9 mouse cellular contexts compared by ENCODE assay signal in the genomic region with DNA sequence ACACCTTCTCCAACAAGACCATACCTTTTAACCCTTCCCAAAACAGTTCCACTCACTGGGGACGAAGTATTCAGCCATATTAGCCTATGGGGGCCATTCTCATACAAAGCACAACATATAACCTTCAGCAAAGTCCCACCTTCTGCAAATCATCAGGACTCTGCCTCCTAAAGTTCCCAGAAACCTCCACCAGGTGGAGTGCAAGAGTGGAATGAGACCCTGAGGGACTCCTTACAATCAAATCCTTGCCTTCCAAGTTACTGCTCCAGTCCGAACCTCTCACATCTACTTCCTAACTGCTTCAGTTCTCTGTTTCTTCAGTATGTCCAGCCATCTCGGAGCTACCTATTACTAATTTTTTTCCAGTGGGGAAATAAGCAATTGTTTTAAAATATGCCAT.
A peak's percentile ranks its signal among the peaks of the same experiment; 100 is the strongest.
DNase-seq lines count a peak whose midpoint lies in the region; ATAC-seq and TF ChIP-seq lines count a peak whose summit lies in the region.
"Had no signal": no experiment of that assay in that cellular context is flagged by ENCODE, and none has a peak within 500 bp of the region (broad histone marks: within the 10 kb centered on the region; RNA-seq: fewer than 3 reads in every experiment).

No protein-coding gene starts in this region.

- intact Hi-C loops in heart, adult 2 months (cut with DNase I): loop anchor here (1.0 to 10.0 kb wide), 2 partner anchors 181 to 254 kb away; no protein-coding TSS in a partner anchor

- no peaks in the 10 kb centered on the region for H3K27me3 ChIP-seq in heart, adult 2 months (ENCODE audit: control insufficient read depth, insufficient read depth, low read length)
- H3K27me3 ChIP-seq in heart, embryonic 12.5 days (replicated peaks): no peaks in the 10 kb centered on the region
- H3K27me3 ChIP-seq in midbrain, embryonic 14.5 days (ENCODE audit: control insufficient read depth, insufficient read depth, low read length): no peaks in the 10 kb centered on the region
- H3K27me3 ChIP-seq in midbrain, embryonic 16.5 days (ENCODE audit: control insufficient read depth, insufficient read depth, low read depth, low read length): no peaks in the 10 kb centered on the region
- no peaks in the 10 kb centered on the region for H3K27me3 ChIP-seq in limb, embryonic 14.5 days (ENCODE audit: control insufficient read depth, insufficient read depth, low read length)
- H3K27me3 ChIP-seq: liver, embryonic 15.5 days had no signal

- H3K27ac ChIP-seq in heart, adult 2 months: no peak overlapping the region
- no peak overlapping the region for H3K27ac ChIP-seq in heart, embryonic 12.5 days (ENCODE audit: poor library complexity, severe bottlenecking)
- H3K27ac ChIP-seq in midbrain, embryonic 14.5 days (replicated peaks; ENCODE audit: low read depth, low read length): no peak overlapping the region
- no peak overlapping the region for H3K27ac ChIP-seq in midbrain, embryonic 16.5 days (ENCODE audit: low read length)
- no peak overlapping the region for H3K27ac ChIP-seq in limb, embryonic 14.5 days (replicated peaks; ENCODE audit: low read depth, low read length)
- H3K27ac ChIP-seq: liver, embryonic 15.5 days had no signal

- H3K4me3 ChIP-seq in heart, adult 2 months: no peak overlapping the region
- no peak overlapping the region for H3K4me3 ChIP-seq in heart, embryonic 12.5 days
- H3K4me3 ChIP-seq in midbrain, embryonic 14.5 days (replicated peaks; ENCODE audit: low read depth, low read length): no peak overlapping the region
- H3K4me3 ChIP-seq in midbrain, embryonic 16.5 days (ENCODE audit: low read depth, low read length): no peak overlapping the region
- no peak overlapping the region for H3K4me3 ChIP-seq in limb, embryonic 14.5 days (replicated peaks; ENCODE audit: low read length)
- H3K4me3 ChIP-seq: liver, embryonic 15.5 days had no signal

- no peaks in the 10 kb centered on the region for H3K4me1 ChIP-seq in heart, adult 2 months (ENCODE audit: control insufficient read depth, insufficient read depth, low read length)
- no peaks in the 10 kb centered on the region for H3K4me1 ChIP-seq in heart, embryonic 12.5 days (replicated peaks)
- no peaks in the 10 kb centered on the region for H3K4me1 ChIP-seq in midbrain, embryonic 14.5 days (ENCODE audit: control insufficient read depth, insufficient read depth, low read length)
- no peaks in the 10 kb centered on the region for H3K4me1 ChIP-seq in midbrain, embryonic 16.5 days (ENCODE audit: control insufficient read depth, insufficient read depth, low read length)
- H3K4me1 ChIP-seq in limb, embryonic 14.5 days (ENCODE audit: control insufficient read depth, insufficient read depth, low read length): no peaks in the 10 kb centered on the region
- H3K4me1 ChIP-seq: liver, embryonic 15.5 days had no signal

- no peaks in the 10 kb centered on the region for H3K9me3 ChIP-seq in heart, embryonic 12.5 days (replicated peaks)
- H3K9me3 ChIP-seq in midbrain, embryonic 14.5 days (ENCODE audit: control insufficient read depth, low read length): no peaks in the 10 kb centered on the region
- H3K9me3 ChIP-seq in midbrain, embryonic 16.5 days (replicated peaks; ENCODE audit: control insufficient read depth, low read length, poor library complexity, severe bottlenecking): no peaks in the 10 kb centered on the region
- no peaks in the 10 kb centered on the region for H3K9me3 ChIP-seq in limb, embryonic 14.5 days (ENCODE audit: control insufficient read depth, low read length)
- H3K9me3 ChIP-seq: liver, embryonic 15.5 days had no signal

- peak; percentile 75 for TF ChIP-seq CTCF in heart, adult 2 months (IDR thresholded peaks at IDR 0.05)

- WGBS in heart, adult 2 months: 40% methylated on average over 3 of the region's 3 CpGs
- whole genome bisulfite sequencing in heart, embryonic 12.5 days: 46% methylated on average over 3 of the region's 3 CpGs
- 64% methylated on average over 3 of the region's 3 CpGs for WGBS in midbrain, embryonic 14.5 days
- WGBS in midbrain, embryonic 16.5 days: 61% methylated on average over 3 of the region's 3 CpGs
- WGBS in limb, embryonic 14.5 days: 38% methylated on average over 3 of the region's 3 CpGs

- DNase-seq in heart, adult 2 months: peak; percentile 7 to 25
- peak; percentile 55 for DNase-seq in midbrain, embryonic 14.5 days
- DNase-seq in embryo, embryonic 10 days (ENCODE audit: low spot score): peak; percentile 50
- DNase-seq in limb, embryonic 14.5 days (ENCODE audit: low spot score): peak; percentile 16
- DNase-seq in thymus, postnatal 25 days: no peak

- no peak overlapping the region for H3K4me2 ChIP-seq in heart, embryonic 12.5 days
- no peak overlapping the region for H3K4me2 ChIP-seq in midbrain, embryonic 14.5 days (ENCODE audit: low read length)
- H3K4me2 ChIP-seq in midbrain, embryonic 16.5 days (ENCODE audit: low read length): no peak overlapping the region
- H3K4me2 ChIP-seq in limb, embryonic 14.5 days (replicated peaks; ENCODE audit: low read depth, low read length, severe bottlenecking): no peak overlapping the region
- H3K4me2 ChIP-seq: liver, embryonic 15.5 days had no signal

- ATAC-seq in heart, embryonic 12.5 days (ENCODE audit: insufficient number of reproducible peaks, low FRiP score): no peak
- ATAC-seq in midbrain, embryonic 14.5 days (ENCODE audit: low FRiP score, low TSS enrichment): no peak
- no peak for ATAC-seq in midbrain, embryonic 16.5 days
- ATAC-seq in limb, embryonic 14.5 days (ENCODE audit: low FRiP score, low read depth): no peak
- no peak for ATAC-seq in erythroblast, adult 5-6 weeks (replicated peaks; ENCODE audit: low FRiP score, poor library complexity, severe bottlenecking)

- H3K9ac ChIP-seq in heart, adult 2 months (ENCODE audit: low read depth, low read length): no peak overlapping the region
- H3K9ac ChIP-seq in heart, embryonic 12.5 days: no peak overlapping the region
- no peak overlapping the region for H3K9ac ChIP-seq in midbrain, embryonic 14.5 days (replicated peaks; ENCODE audit: low read length)
- no peak overlapping the region for H3K9ac ChIP-seq in midbrain, embryonic 16.5 days (ENCODE audit: low read depth, low read length)
- H3K9ac ChIP-seq in limb, embryonic 14.5 days (ENCODE audit: low read depth, low read length, severe bottlenecking): no peak overlapping the region
- H3K9ac ChIP-seq: liver, embryonic 15.5 days had no signal

- H3K36me3 ChIP-seq in heart, adult 2 months (ENCODE audit: control insufficient read depth, insufficient read depth, low read length): no peaks in the 10 kb centered on the region
- H3K36me3 ChIP-seq in heart, embryonic 12.5 days: no peaks in the 10 kb centered on the region
- no peaks in the 10 kb centered on the region for H3K36me3 ChIP-seq in midbrain, embryonic 14.5 days (ENCODE audit: control insufficient read depth, insufficient read depth, low read length)
- no peaks in the 10 kb centered on the region for H3K36me3 ChIP-seq in midbrain, embryonic 16.5 days (ENCODE audit: control insufficient read depth, insufficient read depth, low read length)
- H3K36me3 ChIP-seq in limb, embryonic 14.5 days (ENCODE audit: control insufficient read depth, insufficient read depth, low read length): no peaks in the 10 kb centered on the region
- H3K36me3 ChIP-seq: liver, embryonic 15.5 days had no signal

- TF ChIP-seq EP300 in heart, adult 2 months (IDR thresholded peaks at IDR 0.05; ENCODE audit: insufficient read depth, low read depth, low read length): no peak

- H3K79me2 ChIP-seq in heart, adult 2 months (replicated peaks; ENCODE audit: control insufficient read depth, insufficient read depth, low read length): no peaks in the 10 kb centered on the region

- TF ChIP-seq POLR2A in heart, adult 2 months (IDR thresholded peaks at IDR 0.05; ENCODE audit: insufficient read depth, low read depth, low read length): no peak
- TF ChIP-seq POLR2A in limb, embryonic 14.5 days (IDR thresholded peaks at IDR 0.05; ENCODE audit: borderline replicate concordance, extremely low read depth, insufficient read depth, insufficient read length): no peak
